Mouse (Mus musculus) cerebellum, postnatal 14 days (tissue): ENCODE measurements at regions not wholly inside any gene's neighbourhood (a gene's known extent, or its start where the extent isn't known, plus 50 kb on each side); places are given as distances from the start of the nearest gene placed in this dataset.
A peak's percentile ranks its signal among the peaks of the same experiment; 100 is the strongest.
"Not testable (repeated sequence)": the region's sequence is repeated elsewhere in the genome, so short reads cannot be mapped to it uniquely, and the experiment has no call there.

Experiments used
- DNase-seq, 2 experiments: peaks; one replicate each; pipeline ENCODE4 v3.0.0; 2021; ENCODE audit warnings: mixed read lengths in 2 of 2

- no peak for DNase-seq
Observed at GRCm38 (mm10) chr5:142281997-142282396, 119.3 kb upstream of the Foxk1 start.

- peak; percentile 39 to 48 for DNase-seq
Observed at GRCm38 (mm10) chr5:142287981-142288380, 113.3 kb upstream of the Foxk1 start.

DNA sequence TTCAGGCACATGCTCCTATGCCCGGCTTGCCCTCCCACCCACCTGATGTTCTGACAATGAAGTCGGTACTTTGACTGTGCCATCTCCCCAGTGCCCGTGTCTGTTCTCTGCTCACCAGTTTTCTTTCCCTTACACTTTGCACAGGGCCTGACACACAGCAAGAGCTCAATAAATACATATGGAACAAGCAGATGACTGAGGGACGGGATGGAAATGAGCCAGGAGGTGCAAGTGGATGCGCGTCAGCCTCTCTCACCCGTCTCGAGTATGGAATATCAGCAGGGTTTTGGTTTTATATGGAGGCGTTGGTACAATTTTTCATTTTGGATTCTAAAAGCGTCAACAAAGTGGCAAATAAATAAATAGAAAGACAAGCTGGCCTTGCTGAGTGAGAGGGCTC is 109.8 kb upstream of the Foxk1 start:
- peak; percentile 33 to 46 for DNase-seq

DNA sequence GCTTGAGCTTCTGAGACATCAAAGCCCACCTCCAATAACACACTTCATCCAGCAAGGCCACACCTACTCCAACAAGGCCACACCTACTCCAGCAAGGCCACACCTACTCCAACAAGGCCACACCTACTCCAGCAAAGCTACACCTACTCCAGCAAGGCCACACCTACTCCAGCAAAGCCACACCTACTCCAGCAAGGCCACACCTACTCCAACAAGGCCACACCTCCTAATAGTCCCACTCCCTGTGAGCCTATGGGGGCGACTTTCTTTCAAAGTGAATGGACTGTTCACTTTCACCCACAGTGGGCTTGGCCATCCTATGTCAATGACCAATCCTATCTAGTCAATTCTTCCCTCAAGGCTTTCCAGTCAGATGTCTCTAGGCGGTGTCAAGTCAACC is 104.9 kb upstream of the Foxk1 start:
- DNase-seq = not testable (repeated sequence)

GRCm38 (mm10) chr5:142299621-142300020 is 101.7 kb upstream of the Foxk1 start:
- peak; percentile 59 to 71 for DNase-seq

DNA sequence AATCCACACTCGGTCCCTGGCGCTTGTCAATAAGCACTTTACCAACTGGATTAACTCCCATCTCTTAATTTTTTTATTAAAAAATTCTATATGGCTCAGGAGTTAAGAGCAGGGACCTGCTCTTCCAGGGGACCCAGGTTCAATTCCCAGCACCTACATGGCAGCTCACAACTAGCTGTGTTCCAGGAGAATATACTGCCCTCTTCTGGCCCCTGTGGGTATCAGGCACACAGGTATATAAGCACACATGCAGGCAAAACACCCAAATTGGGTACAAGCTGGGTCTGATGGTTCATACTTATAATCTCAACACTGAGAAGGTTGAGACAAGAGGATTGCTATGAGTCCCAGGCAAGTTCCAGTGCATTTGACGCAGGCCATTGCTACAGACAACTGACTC is 92.8 kb upstream of the Foxk1 start:
- no peak for DNase-seq

DNA sequence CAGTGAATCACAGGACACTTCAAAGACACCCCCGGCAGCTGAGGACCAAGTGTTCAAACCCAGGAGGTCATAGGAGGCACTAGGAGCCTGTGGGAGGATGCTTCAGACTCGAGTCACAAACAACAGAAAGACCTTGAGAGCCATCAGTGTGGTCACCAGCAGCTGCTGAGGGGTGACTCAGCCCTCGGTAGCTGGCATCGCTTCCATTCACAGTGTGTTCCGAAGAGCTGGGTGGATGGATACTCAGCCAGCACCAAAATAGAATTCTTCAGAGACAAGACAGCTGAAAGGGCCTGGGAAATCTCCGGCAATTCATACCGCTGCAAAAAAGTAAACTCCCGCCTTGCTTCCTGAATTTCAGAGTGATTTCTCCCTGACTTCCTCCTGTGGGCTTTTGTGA is 87.4 kb upstream of the Foxk1 start:
- DNase-seq = peak; percentile 58 to 66

DNA sequence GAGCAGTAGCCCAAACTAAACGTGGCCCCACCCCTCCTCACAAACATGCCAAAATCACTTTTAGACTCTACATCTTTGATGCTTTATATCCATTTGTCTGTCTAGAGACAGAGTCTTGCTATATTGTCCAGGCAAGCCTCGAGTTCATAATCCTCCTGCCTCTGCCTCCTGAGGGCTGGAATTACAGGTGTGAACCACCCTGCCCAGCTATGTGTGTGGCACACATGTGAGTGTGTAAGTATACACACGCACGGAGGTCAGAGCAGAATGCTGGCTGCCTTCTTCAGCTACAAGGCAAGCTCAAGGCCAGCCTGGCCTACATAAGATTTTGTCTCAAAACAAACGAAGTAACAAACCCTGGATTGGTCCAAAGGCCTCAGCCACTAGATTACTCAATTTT is 86.8 kb upstream of the Foxk1 start:
- DNase-seq = no peak

DNA sequence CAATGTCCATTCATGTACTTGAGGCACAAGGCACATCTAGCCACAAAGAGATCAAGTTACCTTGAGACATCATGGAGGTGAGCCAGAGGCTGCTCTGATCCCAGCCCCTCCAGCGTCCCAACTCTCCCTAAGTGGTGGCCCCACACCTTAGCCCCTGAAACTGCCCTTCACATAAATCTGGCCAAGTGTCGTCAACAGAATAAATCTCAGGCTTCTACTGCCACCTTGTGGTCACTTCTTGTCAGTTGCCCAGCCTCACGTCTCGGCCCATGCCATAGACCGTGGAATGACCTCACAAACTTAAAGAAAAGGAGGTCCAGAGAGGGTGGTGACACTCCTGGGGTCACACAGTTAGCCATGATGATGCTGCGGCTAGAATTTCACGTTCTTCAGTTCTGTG is 82.0 kb upstream of the Foxk1 start:
- peak; percentile 85 to 86 for DNase-seq

GRCm38 (mm10) chr5:142321316-142321715 is 80.0 kb upstream of the Foxk1 start:
- no peak for DNase-seq

DNA sequence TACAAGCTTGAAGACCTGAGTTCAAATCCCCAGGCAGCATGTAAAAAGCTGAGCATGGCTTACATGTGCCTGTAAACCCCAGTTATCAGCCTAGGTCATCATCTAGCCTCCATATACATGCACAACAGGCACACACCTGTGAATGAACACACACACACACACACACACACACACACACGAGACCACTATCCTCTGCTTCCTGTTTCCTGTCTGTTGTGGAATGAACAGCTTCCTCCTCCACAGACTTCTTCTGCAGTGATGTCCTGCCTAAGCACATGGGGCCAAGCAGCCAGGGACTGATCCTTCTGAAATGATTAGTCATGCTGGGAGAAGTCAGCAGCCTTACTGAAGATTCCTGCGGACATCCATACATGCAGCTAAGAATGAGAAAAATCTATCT is 76.4 kb upstream of the Foxk1 start:
- no peak for DNase-seq

GRCm38 (mm10) chr5:142325560-142325959 is 75.7 kb upstream of the Foxk1 start:
- peak in 1 of 2 experiments; percentile 63 for DNase-seq

DNA sequence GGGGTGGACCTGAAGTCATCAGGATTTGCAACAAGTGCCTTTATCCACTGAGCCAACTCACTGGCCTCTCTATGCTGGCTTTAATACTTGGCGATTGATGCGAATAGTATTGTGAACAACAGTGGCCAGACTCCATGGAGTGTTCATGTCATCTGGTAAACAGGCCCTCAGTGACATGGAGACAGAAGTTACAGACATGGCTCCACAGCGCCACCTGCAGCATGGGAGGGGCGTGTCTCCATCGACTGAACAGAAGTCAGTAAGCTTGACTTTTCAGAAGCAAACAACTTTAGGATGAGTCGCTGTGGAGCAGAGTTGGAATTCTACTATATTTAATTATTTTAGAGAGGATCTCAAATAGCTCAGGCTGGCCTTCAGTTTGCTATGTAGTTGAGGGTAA is 74.0 kb upstream of the Foxk1 start:
- DNase-seq = peak; percentile 59 to 79

GRCm38 (mm10) chr5:142329724-142330520 is 71.4 kb upstream of the Foxk1 start:
- DNase-seq = no peak

GRCm38 (mm10) chr5:142332744-142333143 is 68.6 kb upstream of the Foxk1 start:
- DNase-seq = no peak

DNA sequence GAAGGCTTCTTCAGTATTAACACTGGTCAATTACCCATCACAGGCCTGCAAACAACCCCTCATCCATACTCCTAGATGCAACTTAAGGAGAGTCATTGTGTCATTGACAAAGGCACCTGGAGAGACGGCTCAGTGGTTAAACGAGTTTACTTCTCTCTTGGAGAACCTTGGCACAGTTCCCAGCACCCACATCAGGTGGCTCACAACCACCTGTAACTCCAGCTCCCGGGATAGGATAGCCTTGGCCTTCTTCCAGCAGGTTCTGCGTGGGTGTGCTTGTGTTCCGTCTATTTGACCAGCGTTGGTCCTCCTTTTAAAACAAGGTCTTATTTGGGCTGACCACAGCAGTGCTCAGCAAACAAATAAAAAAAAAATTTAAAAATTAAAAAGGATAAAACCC is 63.9 kb upstream of the Foxk1 start:
- DNase-seq = no peak

GRCm38 (mm10) chr5:142338051-142338450 is 63.2 kb upstream of the Foxk1 start:
- peak in 1 of 2 experiments; percentile 35 for DNase-seq

DNA sequence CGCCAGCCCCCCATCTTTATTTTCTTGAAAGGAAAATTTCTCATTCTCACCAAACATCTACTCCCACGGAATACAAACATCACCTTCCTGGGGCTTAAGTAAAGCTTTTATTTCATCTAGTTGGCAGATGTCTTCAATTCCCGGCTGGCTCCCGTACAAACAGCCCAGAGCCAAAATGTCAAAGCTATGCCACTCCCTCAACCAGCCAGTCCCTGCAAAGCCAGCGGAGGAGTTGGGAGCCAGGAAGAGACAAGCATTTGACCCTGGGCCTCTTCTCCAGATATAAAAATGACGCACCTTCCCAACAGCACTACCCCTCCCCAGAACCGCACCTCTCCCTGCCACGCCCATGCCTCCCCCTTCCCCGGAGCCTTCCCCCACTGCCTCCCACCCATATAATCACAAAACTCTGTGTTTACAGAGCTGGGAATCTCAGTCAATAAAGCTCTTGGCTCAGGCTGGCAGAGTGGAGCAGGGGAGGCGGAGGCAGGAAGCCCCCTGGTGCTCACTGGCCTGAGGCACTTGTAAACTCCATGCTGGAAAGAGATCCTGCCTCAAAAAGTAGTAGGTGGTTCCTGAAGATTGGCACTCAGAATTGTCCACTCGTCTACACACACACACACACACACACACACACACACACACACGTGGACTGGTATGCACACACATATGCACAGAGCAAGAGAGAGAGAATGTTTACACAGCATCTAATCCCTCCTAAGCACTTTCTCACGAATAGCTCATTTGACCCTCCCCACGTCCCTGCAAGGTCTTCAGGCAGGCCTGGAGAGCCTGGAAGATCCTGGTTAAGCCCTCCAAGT is 60.9 kb upstream of the Foxk1 start:
- DNase-seq = peak; percentile 44 to 51

GRCm38 (mm10) chr5:142341026-142341432 is 60.3 kb upstream of the Foxk1 start:
- DNase-seq = peak; percentile 54 to 59

DNA sequence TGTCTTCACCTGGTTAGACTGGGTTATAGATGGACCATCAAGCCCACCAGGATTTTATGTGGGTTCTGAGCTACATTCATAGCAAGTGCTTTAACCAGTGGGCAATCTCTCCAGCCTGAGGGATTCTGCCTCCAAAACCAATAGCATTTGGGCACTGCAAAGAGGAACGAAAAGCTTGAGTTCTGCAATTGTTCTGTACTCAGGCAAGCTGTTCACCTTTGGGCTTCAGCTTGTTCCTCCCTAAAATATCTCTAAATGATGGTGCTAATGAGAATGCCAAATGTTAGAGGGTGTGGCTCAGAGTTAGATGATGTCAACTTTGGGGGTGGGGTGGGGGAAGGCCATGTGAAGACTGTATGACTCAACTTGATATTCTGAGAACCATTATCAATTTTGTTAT is 54.8 kb upstream of the Foxk1 start:
- no peak for DNase-seq

GRCm38 (mm10) chr5:142350574-142350973 is 50.7 kb upstream of the Foxk1 start:
- DNase-seq = peak in 1 of 2 experiments; percentile 55
